Mouse (Mus musculus) forebrain, embryonic 11.5 days (tissue): Measurements from ENCODE around the gene Chn2. TPM values are rescaled to one million over a fixed set of nuclear protein-coding genes. Genes with fewer than 3 reads are reported as not detected.

Experiments used
- ATAC-seq: fragments of 200-750 bp; cut with Nextera tagmentation; replicated peaks from 2 replicates; pipeline ENCODE4 v1.8.0; 2017; ENCODE audit warnings: moderate TSS enrichment; ENCODE audit not compliant: low FRiP score
- DNase-seq: peaks from one replicate; pipeline ENCODE4 v3.0.0-alpha.2; 2017; ENCODE audit warnings: low spot score
- H3K27ac ChIP-seq: fragments of 300-500 bp; sonication (generic); 2 replicates; pipeline ENCODE4 v1.5.1; 2014; ENCODE audit warnings: low read depth, low read length
- H3K27me3 ChIP-seq: fragments of 300-500 bp; sonication (generic); 2 replicates; pipeline ENCODE4 v1.6.1; 2014; ENCODE audit warnings: mild to moderate bottlenecking, low read length, mixed read lengths; ENCODE audit not compliant: control insufficient read depth, insufficient read depth
- H3K36me3 ChIP-seq: fragments of 300-500 bp; sonication (generic); 2 replicates; pipeline ENCODE4 v1.6.1; 2014; ENCODE audit warnings: mild to moderate bottlenecking, low read length, moderate library complexity, mixed read lengths; ENCODE audit not compliant: control insufficient read depth, insufficient read depth
- H3K4me1 ChIP-seq: fragments of 300-500 bp; sonication (generic); replicated peaks from 2 replicates; pipeline ENCODE4 v1.6.1; 2014; ENCODE audit warnings: low read length, mixed read lengths; ENCODE audit not compliant: control insufficient read depth, insufficient read depth
- H3K4me2 ChIP-seq: fragments of 300-500 bp; sonication (generic); 2 replicates; pipeline ENCODE4 v1.6.1; 2014; ENCODE audit warnings: low read depth, mild to moderate bottlenecking, low read length, moderate library complexity, mixed read lengths; ENCODE audit not compliant: severe bottlenecking
- H3K4me3 ChIP-seq: fragments of 300-500 bp; sonication (generic); 2 replicates; pipeline ENCODE4 v1.5.1; 2014; ENCODE audit warnings: low read depth, low read length
- H3K9ac ChIP-seq: fragments of 300-500 bp; sonication (generic); 2 replicates; pipeline ENCODE4 v1.6.1; 2014; ENCODE audit warnings: low read length
- H3K9me3 ChIP-seq: fragments of 300-500 bp; sonication (generic); 2 replicates; pipeline ENCODE4 v1.6.1; 2016; ENCODE audit warnings: low read length, mixed read lengths; ENCODE audit not compliant: control insufficient read depth
- WGBS: fragments of 180-500 bp; shearing (Covaris S2); extraction: QIAGEN DNeasy Blood & Tissue Kit; methylation state at CpG from one replicate; pipeline ENCODE4 v1.1.7; 2014; 5-methylcytosine and 5-hydroxymethylcytosine counted together
- polyA plus RNA-seq: library from polyadenylated mRNA; unstranded; fragments of >200 nt; fragmentation: Nextera tagmentation; extraction: Ambion mirVana; gene quantifications from 2 replicates; pipeline ENCODE4 v1.2.1, GENCODE M21; 2014

Chn2 gene
- polyA plus RNA-seq, 1 experiment from 2014 or later = 20.3 TPM

GRCm38 (mm10) chr6:54074454-54074853 lies 35.1 kb downstream of the Chn2 start:
- no peaks in the 10 kb centered on the region for H3K27me3 ChIP-seq
- 63% methylated on average over 4 of the region's 4 CpGs for WGBS
- H3K4me3 ChIP-seq = no peak overlapping the region
- H3K27ac ChIP-seq = no peak overlapping the region
- DNase-seq (no peak), ATAC-seq (no peak)
- no peak overlapping the region for H3K4me2 ChIP-seq
- H3K4me1 ChIP-seq = no peaks in the 10 kb centered on the region
- H3K9ac ChIP-seq = no peak overlapping the region
- no peaks in the 10 kb centered on the region for H3K36me3 ChIP-seq
- H3K9me3 ChIP-seq = no peaks in the 10 kb centered on the region

GRCm38 (mm10) chr6:54075419-54075818 lies 36.1 kb downstream of the Chn2 start:
- no peak overlapping the region for H3K27ac ChIP-seq
- no peaks in the 10 kb centered on the region for H3K27me3 ChIP-seq
- ATAC-seq (no peak), DNase-seq (no peak)
- H3K4me2 ChIP-seq = no peak overlapping the region
- no peaks in the 10 kb centered on the region for H3K36me3 ChIP-seq
- no peak overlapping the region for H3K4me3 ChIP-seq
- no peaks in the 10 kb centered on the region for H3K9me3 ChIP-seq
- H3K9ac ChIP-seq = no peak overlapping the region
- 84% methylated on average over 6 of the region's 6 CpGs for WGBS
- H3K4me1 ChIP-seq = no peaks in the 10 kb centered on the region

- no peaks in the 10 kb centered on the region for H3K4me1 ChIP-seq
Measured at GRCm38 (mm10) chr6:54076625-54077024, 37.3 kb downstream of the Chn2 start.

GRCm38 (mm10) chr6:54078269-54078668 lies 38.9 kb downstream of the Chn2 start:
- Histone ChIP-seq H3K36me3 (no peaks in the 10 kb centered on the region), H3K4me3 (no peak overlapping the region), H3K9me3 (no peaks in the 10 kb centered on the region), H3K9ac (no peak overlapping the region), H3K4me2 (no peak overlapping the region), H3K27me3 (no peaks in the 10 kb centered on the region), H3K4me1 (no peaks in the 10 kb centered on the region), H3K27ac (no peak overlapping the region)
- WGBS = 72% methylated on average over 2 of the region's 2 CpGs
- DNase-seq (no peak), ATAC-seq (no peak)

More at GRCm38 (mm10) chr6:54076625-54077024, 37.3 kb downstream of the Chn2 start:
- H3K4me2 ChIP-seq = no peak overlapping the region
- no peak overlapping the region for H3K4me3 ChIP-seq
- DNase-seq = no peak
- no peak overlapping the region for H3K9ac ChIP-seq
- 93% methylated on average over 5 of the region's 5 CpGs for WGBS
- no peak overlapping the region for H3K27ac ChIP-seq
- ATAC-seq = no peak
- H3K36me3 ChIP-seq = no peaks in the 10 kb centered on the region
- no peaks in the 10 kb centered on the region for H3K27me3 ChIP-seq
- no peaks in the 10 kb centered on the region for H3K9me3 ChIP-seq

GRCm38 (mm10) chr6:54079881-54080280 lies 40.5 kb downstream of the Chn2 start:
- Histone ChIP-seq H3K27ac (no peak overlapping the region), H3K36me3 (no peaks in the 10 kb centered on the region), H3K4me2 (no peak overlapping the region), H3K9ac (no peak overlapping the region), H3K9me3 (no peaks in the 10 kb centered on the region), H3K27me3 (no peaks in the 10 kb centered on the region), H3K4me3 (no peak overlapping the region), H3K4me1 (no peaks in the 10 kb centered on the region)
- DNase-seq (no peak), ATAC-seq (no peak)
- 82% methylated on average over 2 of the region's 2 CpGs for WGBS

GRCm38 (mm10) chr6:54080518-54081285 lies 41.3 kb downstream of the Chn2 start:
- Histone ChIP-seq H3K9me3 (no peaks in the 10 kb centered on the region), H3K36me3 (no peaks in the 10 kb centered on the region), H3K27me3 (no peaks in the 10 kb centered on the region), H3K27ac (no peak overlapping the region), H3K4me1 (no peaks in the 10 kb centered on the region), H3K4me3 (no peak overlapping the region), H3K4me2 (no peak overlapping the region), H3K9ac (no peak overlapping the region)
- ATAC-seq (no peak), DNase-seq (no peak)
- 93% methylated on average over 15 of the region's 15 CpGs for WGBS

- Histone ChIP-seq H3K9ac (no peak overlapping the region), H3K4me3 (no peak overlapping the region), H3K27ac (no peak overlapping the region), H3K36me3 (no peaks in the 10 kb centered on the region), H3K4me1 (no peaks in the 10 kb centered on the region), H3K27me3 (no peaks in the 10 kb centered on the region), H3K4me2 (no peak overlapping the region), H3K9me3 (no peaks in the 10 kb centered on the region)
- 92% methylated on average over 2 of the region's 2 CpGs for WGBS
- ATAC-seq (no peak), DNase-seq (no peak)
Measured at GRCm38 (mm10) chr6:54082576-54082975, 43.2 kb downstream of the Chn2 start.

- DNase-seq = no peak
- ATAC-seq = no peak
- Histone ChIP-seq H3K36me3 (no peaks in the 10 kb centered on the region), H3K27ac (no peak overlapping the region), H3K4me3 (no peak overlapping the region), H3K9ac (no peak overlapping the region), H3K9me3 (no peaks in the 10 kb centered on the region), H3K4me1 (no peaks in the 10 kb centered on the region), H3K4me2 (no peak overlapping the region), H3K27me3 (no peaks in the 10 kb centered on the region)
- WGBS = 78% methylated on average over 6 of the region's 6 CpGs
Measured at GRCm38 (mm10) chr6:54084046-54084445, 44.7 kb downstream of the Chn2 start.

GRCm38 (mm10) chr6:54085009-54085408 lies 45.7 kb downstream of the Chn2 start:
- H3K4me2 ChIP-seq = no peak overlapping the region
- WGBS = 83% methylated on average over 9 of the region's 9 CpGs

More at GRCm38 (mm10) chr6:54085009-54085408, 45.7 kb downstream of the Chn2 start:
- Histone ChIP-seq H3K27ac (no peak overlapping the region), H3K27me3 (no peaks in the 10 kb centered on the region), H3K9me3 (no peaks in the 10 kb centered on the region), H3K4me1 (no peaks in the 10 kb centered on the region), H3K36me3 (no peaks in the 10 kb centered on the region), H3K9ac (no peak overlapping the region), H3K4me3 (no peak overlapping the region)
- no peak for ATAC-seq
- no peak for DNase-seq
